Mouse (Mus musculus) hindbrain, embryonic 11.5 days (tissue): Measurements from ENCODE around the gene Glrx. TPM values are rescaled to one million over a fixed set of nuclear protein-coding genes. Genes with fewer than 3 reads are reported as not detected.
"Not testable (repeated sequence)": the region's sequence is repeated elsewhere in the genome, so short reads cannot be mapped to it uniquely, and the experiment has no call there.

Experiments used
- ATAC-seq: fragments of 200-750 bp; cut with Nextera tagmentation; 2 replicates; pipeline ENCODE4 v1.8.0; 2017; ENCODE audit warnings: mild to moderate bottlenecking, moderate TSS enrichment, moderate library complexity; ENCODE audit not compliant: low FRiP score
- DNase-seq: peaks from one replicate; pipeline ENCODE4 v3.0.0-alpha.2; 2015; ENCODE audit warnings: low spot score
- H3K27ac ChIP-seq: fragments of 300-500 bp; sonication (generic); 2 replicates; pipeline ENCODE4 v1.5.1; 2014; ENCODE audit warnings: mild to moderate bottlenecking, low read depth, low read length
- H3K27me3 ChIP-seq: fragments of 300-500 bp; sonication (generic); 2 replicates; pipeline ENCODE4 v1.6.1; 2014; ENCODE audit warnings: mild to moderate bottlenecking, low read length, moderate library complexity, mixed read lengths; ENCODE audit not compliant: control insufficient read depth, insufficient read depth
- H3K36me3 ChIP-seq: fragments of 300-500 bp; sonication (generic); 2 replicates; pipeline ENCODE4 v1.6.1; 2014; ENCODE audit warnings: mild to moderate bottlenecking, low read length, moderate library complexity, mixed read lengths; ENCODE audit not compliant: control insufficient read depth, insufficient read depth
- H3K4me1 ChIP-seq: fragments of 300-500 bp; sonication (generic); replicated peaks from 2 replicates; pipeline ENCODE4 v1.6.1; 2014; ENCODE audit warnings: low read length, mixed read lengths; ENCODE audit not compliant: control insufficient read depth, insufficient read depth
- H3K4me2 ChIP-seq: fragments of 300-500 bp; sonication (generic); replicated peaks from 2 replicates; pipeline ENCODE4 v1.6.1; 2014; ENCODE audit warnings: mild to moderate bottlenecking, low read depth, low read length
- H3K4me3 ChIP-seq: fragments of 300-500 bp; sonication (generic); 2 replicates; pipeline ENCODE4 v1.5.1; 2014; ENCODE audit warnings: low read depth, low read length
- H3K9ac ChIP-seq: fragments of 300-500 bp; sonication (generic); 2 replicates; pipeline ENCODE4 v1.6.1; 2014; ENCODE audit warnings: low read depth, low read length
- H3K9me3 ChIP-seq: fragments of 300-500 bp; sonication (generic); 2 replicates; pipeline ENCODE4 v1.6.1; 2016; ENCODE audit warnings: low read length; ENCODE audit not compliant: control insufficient read depth
- WGBS: fragments of 180-500 bp; shearing (Covaris S2); extraction: QIAGEN DNeasy Blood & Tissue Kit; methylation state at CpG from one replicate; pipeline ENCODE4 v1.1.7; 2014; 5-methylcytosine and 5-hydroxymethylcytosine counted together
- polyA plus RNA-seq: library from polyadenylated mRNA; unstranded; fragments of >200 nt; fragmentation: Nextera tagmentation; extraction: Ambion mirVana; gene quantifications from 2 replicates; pipeline ENCODE4 v1.2.1, GENCODE M21; 2014

Glrx gene
- polyA plus RNA-seq, 1 experiment from 2014 or later: 42.2 TPM

DNA sequence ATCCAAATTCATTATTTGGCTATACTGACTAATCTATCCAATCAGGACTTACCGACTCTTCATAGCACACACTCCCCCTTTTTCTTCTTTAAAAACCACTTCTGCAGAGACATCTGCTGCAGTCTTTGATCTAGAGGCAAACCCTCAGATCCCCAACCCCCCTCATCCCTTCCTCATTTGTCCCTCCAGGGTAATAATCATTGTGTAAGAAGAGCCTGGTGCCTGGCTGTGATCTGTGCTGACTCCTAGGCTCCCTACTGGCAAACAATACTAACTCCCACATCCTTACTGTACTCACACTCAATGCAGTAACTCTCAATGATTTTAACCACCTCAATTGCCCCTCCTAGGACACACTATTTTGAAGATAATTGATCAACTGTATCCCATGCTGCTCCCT lies 29.7 kb upstream of the Glrx start:
- H3K27ac ChIP-seq: no peak overlapping the region
- 95% methylated on average over 1 of the region's 1 CpGs for WGBS
- no peaks in the 10 kb centered on the region for H3K36me3 ChIP-seq
- ATAC-seq (no peak), DNase-seq (no peak)
- H3K27me3 ChIP-seq: no peaks in the 10 kb centered on the region
- H3K4me3 ChIP-seq: no peak overlapping the region
- H3K9ac ChIP-seq: no peak overlapping the region
- H3K9me3 ChIP-seq: no peaks in the 10 kb centered on the region
- no peaks in the 10 kb centered on the region for H3K4me1 ChIP-seq
- no peak overlapping the region for H3K4me2 ChIP-seq

DNA sequence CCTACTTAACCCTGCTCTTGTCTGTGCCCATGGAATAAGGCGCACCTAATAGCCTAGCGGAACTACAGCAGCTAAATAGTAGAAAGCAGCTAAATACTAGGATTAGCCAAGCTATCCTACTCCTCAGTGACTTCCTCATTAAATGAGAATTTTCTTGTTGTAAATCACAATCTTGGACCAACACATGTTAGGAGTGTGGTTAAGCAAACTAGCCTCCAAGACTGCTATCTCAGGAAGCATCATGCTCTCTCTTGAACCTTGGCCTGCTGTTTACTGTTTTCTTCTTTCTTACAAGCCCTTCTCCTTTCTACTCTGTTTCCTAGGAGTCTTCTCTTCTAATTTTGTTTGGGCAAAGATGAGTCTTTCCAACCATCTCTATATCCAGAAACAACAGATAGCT lies 22.5 kb upstream of the Glrx start:
- no peak overlapping the region for H3K27ac ChIP-seq
- no peak overlapping the region for H3K4me3 ChIP-seq
- no peaks in the 10 kb centered on the region for H3K9me3 ChIP-seq
- DNase-seq: no peak
- no peaks in the 10 kb centered on the region for H3K27me3 ChIP-seq
- no peaks in the 10 kb centered on the region for H3K36me3 ChIP-seq
- no peak for ATAC-seq
- H3K4me1 ChIP-seq: no peaks in the 10 kb centered on the region
- H3K4me2 ChIP-seq: no peak overlapping the region
- no peak overlapping the region for H3K9ac ChIP-seq
- 95% methylated on average over 2 of the region's 2 CpGs for WGBS

GRCm38 (mm10) chr13:75818486-75818885 lies 21.2 kb upstream of the Glrx start:
- ATAC-seq (no peak), DNase-seq (no peak)
- no peak overlapping the region for H3K27ac ChIP-seq
- H3K9ac ChIP-seq: no peak overlapping the region
- WGBS: 53% methylated on average over 3 of the region's 3 CpGs
- H3K4me2 ChIP-seq: no peak overlapping the region
- no peaks in the 10 kb centered on the region for H3K27me3 ChIP-seq
- H3K4me3 ChIP-seq: no peak overlapping the region
- no peaks in the 10 kb centered on the region for H3K36me3 ChIP-seq
- H3K4me1 ChIP-seq: no peaks in the 10 kb centered on the region
- H3K9me3 ChIP-seq: no peaks in the 10 kb centered on the region

GRCm38 (mm10) chr13:75818945-75819706 lies 20.5 kb upstream of the Glrx start:
- no peak overlapping the region for H3K27ac ChIP-seq
- no peak overlapping the region for H3K4me2 ChIP-seq
- H3K9me3 ChIP-seq: no peaks in the 10 kb centered on the region
- ATAC-seq: no peak
- H3K36me3 ChIP-seq: no peaks in the 10 kb centered on the region
- no peak overlapping the region for H3K9ac ChIP-seq
- 82% methylated on average over 3 of the region's 3 CpGs for WGBS
- no peak for DNase-seq
- H3K4me1 ChIP-seq: no peaks in the 10 kb centered on the region
- H3K27me3 ChIP-seq: no peaks in the 10 kb centered on the region
- no peak overlapping the region for H3K4me3 ChIP-seq

DNA sequence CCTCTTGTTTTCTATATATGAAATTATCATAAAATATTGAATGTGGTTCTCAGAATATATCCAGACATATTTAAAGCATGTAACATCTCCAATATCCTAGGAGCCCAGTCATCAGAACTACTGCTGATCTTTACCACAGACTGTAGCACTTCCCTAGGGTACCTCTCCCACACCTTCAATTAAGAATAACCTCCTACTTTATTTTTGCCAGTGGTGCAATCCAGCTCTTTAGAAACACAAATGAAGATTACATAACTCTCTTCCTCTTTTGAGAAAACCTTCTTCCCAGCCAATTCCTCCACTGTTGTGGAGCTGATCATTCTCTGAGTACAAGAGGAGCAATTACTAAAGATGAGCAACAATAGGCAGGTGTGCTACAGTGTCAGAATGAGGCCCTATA lies 19.8 kb upstream of the Glrx start:
- no peak overlapping the region for H3K27ac ChIP-seq
- no peak overlapping the region for H3K4me2 ChIP-seq
- no peaks in the 10 kb centered on the region for H3K9me3 ChIP-seq
- no peak overlapping the region for H3K4me3 ChIP-seq
- DNase-seq (no peak), ATAC-seq (no peak)
- no peaks in the 10 kb centered on the region for H3K27me3 ChIP-seq
- H3K36me3 ChIP-seq: no peaks in the 10 kb centered on the region
- H3K4me1 ChIP-seq: no peaks in the 10 kb centered on the region
- no peak overlapping the region for H3K9ac ChIP-seq

- H3K4me3 ChIP-seq, H3K27ac ChIP-seq, H3K27me3 ChIP-seq, H3K36me3 ChIP-seq, H3K9me3 ChIP-seq, H3K4me2 ChIP-seq, DNase-seq, H3K4me1 ChIP-seq, ATAC-seq, H3K9ac ChIP-seq: not testable (repeated sequence)
- 89% methylated on average over 4 of the region's 4 CpGs for WGBS
These were observed 17.3 kb upstream of the Glrx start for GRCm38 (mm10) chr13:75822366-75822765.

GRCm38 (mm10) chr13:75823201-75823600 lies 16.5 kb upstream of the Glrx start:
- DNase-seq (no peak), ATAC-seq (no peak)
- H3K36me3 ChIP-seq: no peaks in the 10 kb centered on the region
- no peak overlapping the region for H3K4me3 ChIP-seq
- H3K27me3 ChIP-seq: no peaks in the 10 kb centered on the region
- WGBS: 96% methylated on average over 8 of the region's 9 CpGs
- H3K27ac ChIP-seq: no peak overlapping the region
- no peaks in the 10 kb centered on the region for H3K9me3 ChIP-seq
- no peak overlapping the region for H3K4me2 ChIP-seq
- H3K4me1 ChIP-seq: no peaks in the 10 kb centered on the region
- no peak overlapping the region for H3K9ac ChIP-seq

DNA sequence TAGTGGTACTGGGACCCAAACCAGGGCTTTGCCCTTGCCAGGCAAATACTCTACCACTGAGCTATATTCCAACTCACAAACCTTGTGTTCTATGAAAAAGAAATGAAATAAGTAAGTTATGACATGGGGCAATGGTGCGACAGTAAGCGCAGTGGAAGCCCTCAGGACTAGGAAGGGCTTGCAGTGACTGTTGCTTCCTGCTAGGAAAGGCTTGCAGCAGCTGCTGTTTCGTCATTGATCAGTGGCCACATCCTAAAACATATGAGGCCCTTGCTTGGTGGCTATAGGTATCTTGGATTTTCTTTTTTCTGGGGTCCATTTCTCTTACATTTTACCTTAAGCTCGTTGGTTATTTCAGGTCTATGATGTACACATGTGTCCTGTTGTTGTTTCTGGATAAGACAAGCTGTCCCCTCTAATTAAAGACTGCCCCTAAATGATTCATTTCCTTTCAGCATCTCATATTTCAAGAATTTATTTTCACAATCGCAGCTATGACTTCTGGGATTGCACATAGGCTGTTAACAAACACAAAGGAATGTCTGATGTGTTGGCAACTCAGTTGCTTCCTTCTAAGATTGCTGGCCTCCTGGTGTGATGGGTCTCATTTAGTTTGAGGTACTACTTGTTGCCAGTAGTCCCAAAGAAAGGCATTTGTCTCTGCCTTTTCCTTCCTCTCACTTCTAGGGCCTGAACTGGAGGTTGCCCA lies 14.9 kb upstream of the Glrx start:
- Histone ChIP-seq H3K9me3 (no peaks in the 10 kb centered on the region), H3K27ac (no peak overlapping the region), H3K27me3 (no peaks in the 10 kb centered on the region), H3K4me2 (no peak overlapping the region), H3K36me3 (no peaks in the 10 kb centered on the region), H3K4me3 (no peak overlapping the region), H3K9ac (no peak overlapping the region), H3K4me1 (no peaks in the 10 kb centered on the region)
- DNase-seq (no peak), ATAC-seq (no peak)
- 86% methylated on average over 5 of the region's 5 CpGs for WGBS

DNA sequence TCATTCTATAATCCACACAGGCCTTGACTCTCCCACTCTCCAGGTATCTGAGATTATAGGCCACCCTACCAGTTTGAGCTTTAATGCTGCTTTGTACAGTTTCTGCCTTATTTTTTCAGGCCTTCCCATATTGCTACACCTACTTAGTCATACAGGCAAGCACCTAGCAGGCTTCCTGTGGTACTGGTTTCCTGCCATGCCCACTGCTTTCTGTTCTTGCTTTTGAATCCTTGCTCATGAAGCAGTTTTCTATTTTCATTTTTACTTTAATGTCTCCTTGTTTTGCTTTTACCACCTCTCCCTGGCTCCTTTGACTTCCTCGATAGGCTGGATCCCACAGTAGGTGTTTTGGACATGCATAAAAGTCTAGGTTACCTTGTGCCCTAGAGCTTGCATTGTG lies 14.3 kb upstream of the Glrx start:
- ATAC-seq (no peak), DNase-seq (no peak)
- no peak overlapping the region for H3K4me3 ChIP-seq
- no peaks in the 10 kb centered on the region for H3K4me1 ChIP-seq
- H3K27ac ChIP-seq: no peak overlapping the region
- no peaks in the 10 kb centered on the region for H3K27me3 ChIP-seq
- H3K9me3 ChIP-seq: no peaks in the 10 kb centered on the region
- no peak overlapping the region for H3K9ac ChIP-seq
- WGBS: 94% methylated on average over 1 of the region's 1 CpGs
- H3K4me2 ChIP-seq: no peak overlapping the region
- H3K36me3 ChIP-seq: no peaks in the 10 kb centered on the region
